Mouse (Mus musculus) liver, embryonic 14.5 days (tissue): Measurements from ENCODE around the gene Foxi1. TPM values are rescaled to one million over a fixed set of nuclear protein-coding genes. Genes with fewer than 3 reads are reported as not detected.

Experiments
- ATAC-seq: fragments of 200-750 bp; cut with Nextera tagmentation; 2 replicates; pipeline ENCODE4 v1.8.0; 2017; ENCODE audit warnings: moderate number of reproducible peaks, mild to moderate bottlenecking, moderate library complexity; ENCODE audit not compliant: insufficient read depth
- DNase-seq, 3 experiments: peaks; one replicate each; pipeline ENCODE4 v3.0.0-alpha.2; 2012 to 2013; ENCODE audit warnings: low read depth in 3 of 3, low spot score in 3 of 3
- H3K27ac ChIP-seq: fragments of 300-500 bp; sonication (generic); 2 replicates; pipeline ENCODE4 v1.5.1; 2014; ENCODE audit warnings: moderate library complexity, mild to moderate bottlenecking, control low read depth, inconsistent platforms
- H3K27me3 ChIP-seq: fragments of 300-500 bp; sonication (generic); 2 replicates; pipeline ENCODE4 v1.6.1; 2014; ENCODE audit warnings: mild to moderate bottlenecking, low read length, moderate library complexity; ENCODE audit not compliant: control insufficient read depth, insufficient read depth
- H3K36me3 ChIP-seq: fragments of 300-500 bp; sonication (generic); replicated peaks from 2 replicates; pipeline ENCODE4 v1.6.1; 2014; ENCODE audit warnings: low read depth; ENCODE audit not compliant: control insufficient read depth, insufficient read depth
- H3K4me1 ChIP-seq, 2 experiments: fragments of 200-500 bp in 1 of 2; fragments of 300-500 bp in 1 of 2; sonication (generic) in 1 of 2; replicated peaks; 2 replicates each; pipeline ENCODE4 v1.6.1; 2012 to 2014; ENCODE audit warnings: antibody characterized with exemption in 1 of 2, inconsistent platforms in 1 of 2, low read length in 1 of 2; ENCODE audit not compliant: control insufficient read depth in 2 of 2, insufficient read depth in 2 of 2
- H3K4me2 ChIP-seq: fragments of 300-500 bp; sonication (generic); 2 replicates; pipeline ENCODE4 v1.6.1; 2014; ENCODE audit warnings: low read depth, mild to moderate bottlenecking, control low read depth, moderate library complexity
- H3K4me3 ChIP-seq, 2 experiments: fragments of 200-500 bp in 1 of 2; fragments of 300-500 bp in 1 of 2; sonication (generic) in 1 of 2; 2 replicates each; pipeline ENCODE4 v1.5.1; 2012 to 2014; ENCODE audit warnings: low read depth in 2 of 2, low read length in 2 of 2, mild to moderate bottlenecking in 2 of 2, control low read depth in 1 of 2, inconsistent platforms in 1 of 2, moderate library complexity in 1 of 2; ENCODE audit not compliant: insufficient read depth in 1 of 2
- H3K9ac ChIP-seq: fragments of 300-500 bp; sonication (generic); replicated peaks from 2 replicates; pipeline ENCODE4 v1.6.1; 2014; ENCODE audit warnings: mild to moderate bottlenecking, control low read depth, moderate library complexity
- H3K9me3 ChIP-seq: fragments of 300-500 bp; sonication (generic); 2 replicates; pipeline ENCODE4 v1.6.1; 2016; ENCODE audit warnings: low read length, mixed read lengths; ENCODE audit not compliant: control insufficient read depth
- CTCF ChIP-seq: IDR thresholded peaks from 2 replicates; pipeline ENCODE4 v1.5.1; 2016; ENCODE audit warnings: antibody characterized with exemption, low read depth, control low read depth
- EP300 ChIP-seq: IDR thresholded peaks from 2 replicates; pipeline ENCODE4 v1.6.1; 2016; ENCODE audit warnings: antibody characterized with exemption, low read depth
- WGBS: fragments of 180-500 bp; shearing (Covaris S2); extraction: QIAGEN DNeasy Blood & Tissue Kit; methylation state at CpG from one replicate; pipeline ENCODE4 v1.1.7; 2014; ENCODE audit not compliant: insufficient replicate concordance; 5-methylcytosine and 5-hydroxymethylcytosine counted together
- polyA plus RNA-seq, 2 experiments: library from polyadenylated mRNA; depleted of rRNA in 1 of 2; stranded (reverse) in 1 of 2; unstranded in 1 of 2; fragments of >200 nt; fragmentation: Nextera tagmentation in 1 of 2; extraction: Ambion mirVana in 1 of 2; gene quantifications; 2 replicates each; pipeline versions ENCODE4 v1.2.1 to v1.2.3; 2012 to 2014

The Foxi1 gene
- polyA plus RNA-seq, 2 experiments, result not detected

DNA sequence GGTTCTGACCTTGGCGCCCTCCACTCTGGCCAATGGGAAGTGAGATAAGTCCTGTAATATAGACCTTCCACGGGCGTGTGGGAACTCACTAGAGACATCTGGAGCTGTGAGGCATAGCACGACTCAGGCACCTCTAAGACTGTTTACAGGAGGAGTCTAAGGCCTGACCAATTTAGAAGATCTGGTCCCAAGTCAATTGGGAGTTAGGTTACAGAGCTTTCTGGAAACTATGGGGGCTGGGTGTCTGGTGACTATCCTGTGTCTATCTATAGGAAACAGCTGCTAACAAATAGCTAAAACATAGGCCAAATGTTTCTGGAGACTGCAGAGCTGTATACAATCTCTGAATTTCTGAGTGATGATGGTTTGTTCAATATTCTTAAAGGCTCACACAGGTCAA lies 41.5 kb downstream of the Foxi1 start:
- no peak overlapping the region for H3K4me2 ChIP-seq
- H3K9ac ChIP-seq, result no peak overlapping the region
- no peak overlapping the region for H3K27ac ChIP-seq
- no peaks in the 10 kb centered on the region for H3K4me1 ChIP-seq
- DNase-seq (no peak), ATAC-seq (no peak)
- H3K9me3 ChIP-seq, result no peaks in the 10 kb centered on the region
- 43% methylated on average over 4 of the region's 4 CpGs for WGBS
- TF ChIP-seq EP300, result no peak
- H3K36me3 ChIP-seq, result no peaks in the 10 kb centered on the region
- H3K27me3 ChIP-seq, result no peaks in the 10 kb centered on the region
- no peak overlapping the region for H3K4me3 ChIP-seq

DNA sequence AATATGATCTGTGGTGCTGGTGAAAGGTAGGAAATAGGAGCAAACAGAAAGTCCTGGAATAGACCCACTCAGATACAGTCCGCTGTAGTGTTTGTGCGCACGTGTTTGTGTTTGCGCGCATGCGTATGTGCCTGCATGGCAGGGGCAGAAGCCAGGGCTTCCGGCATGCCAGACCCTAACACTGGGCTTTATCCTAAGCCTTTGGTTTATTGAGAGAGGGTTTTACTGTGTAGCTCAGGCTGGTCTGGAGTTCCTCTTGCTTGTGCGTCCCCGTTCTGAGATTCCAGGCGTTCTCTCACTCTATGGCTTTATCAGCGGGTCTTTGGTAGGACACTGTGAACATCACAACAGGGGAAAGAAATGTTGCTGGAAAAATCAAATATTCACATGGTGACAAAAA lies 42.6 kb downstream of the Foxi1 start:
- Histone ChIP-seq H3K9ac (no peak overlapping the region), H3K4me3 (no peak overlapping the region), H3K36me3 (no peaks in the 10 kb centered on the region), H3K4me1 (no peaks in the 10 kb centered on the region), H3K4me2 (no peak overlapping the region), H3K27me3 (no peaks in the 10 kb centered on the region), H3K27ac (no peak overlapping the region), H3K9me3 (no peaks in the 10 kb centered on the region)
- no peak for DNase-seq
- WGBS, result 86% methylated on average over 11 of the region's 11 CpGs
- no peak for ATAC-seq
- TF ChIP-seq CTCF, result no peak
- no peak for TF ChIP-seq EP300

GRCm38 (mm10) chr11:34158916-34159315 lies 49.0 kb downstream of the Foxi1 start:
- Histone ChIP-seq H3K27me3 (no peaks in the 10 kb centered on the region), H3K27ac (no peak overlapping the region), H3K4me2 (no peak overlapping the region), H3K36me3 (no peaks in the 10 kb centered on the region), H3K4me1 (no peaks in the 10 kb centered on the region), H3K9ac (no peak overlapping the region), H3K9me3 (no peaks in the 10 kb centered on the region), H3K4me3 (no peak overlapping the region)
- no peak for TF ChIP-seq EP300
- TF ChIP-seq CTCF, result no peak
- DNase-seq (no peak), ATAC-seq (no peak)
- WGBS, result 62% methylated on average over 9 of the region's 9 CpGs

DNA sequence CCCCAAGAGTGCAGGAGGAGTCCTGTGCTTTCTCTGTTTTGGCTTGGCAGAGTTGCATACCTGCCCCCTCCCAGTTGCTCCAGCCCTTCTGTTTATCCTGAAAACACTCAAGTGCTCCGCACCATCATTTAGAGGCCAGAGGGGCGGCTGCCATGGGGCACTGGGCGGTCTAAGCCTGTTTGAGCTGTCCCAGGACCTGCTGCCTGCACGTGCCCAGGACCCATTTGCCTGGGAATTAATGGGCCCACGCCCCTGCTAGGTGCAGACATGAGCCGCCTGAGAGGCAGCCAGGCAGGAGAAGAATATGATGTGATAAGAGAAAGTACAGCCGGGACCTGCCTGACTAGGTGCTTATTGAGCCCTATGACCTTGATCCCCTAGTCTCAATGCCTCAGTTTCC lies 52.7 kb downstream of the Foxi1 start:
- Histone ChIP-seq H3K4me1 (no peaks in the 10 kb centered on the region), H3K9ac (no peak overlapping the region)

More for the DNA sequence above, 52.7 kb downstream of the Foxi1 start:
- TF ChIP-seq EP300, result no peak
- no peak for TF ChIP-seq CTCF
- no peaks in the 10 kb centered on the region for H3K36me3 ChIP-seq
- no peak overlapping the region for H3K27ac ChIP-seq
- ATAC-seq (no peak), DNase-seq (no peak)
- no peak overlapping the region for H3K4me2 ChIP-seq
- H3K4me3 ChIP-seq, result no peak overlapping the region
- 56% methylated on average over 7 of the region's 7 CpGs for WGBS
- no peaks in the 10 kb centered on the region for H3K27me3 ChIP-seq
- H3K9me3 ChIP-seq, result no peaks in the 10 kb centered on the region

Other genes with a start within 250 kb of the Foxi1 start
- gene Kcnmb1, start 245.1 kb downstream of the Foxi1 start, polyA plus RNA-seq (2012; rRNA removed), result 0.03 TPM in 2 replicates
- gene Kcnmb1, start 245.1 kb downstream of the Foxi1 start, polyA plus RNA-seq (2014; fragmentation: Nextera tagmentation; extraction: Ambion mirVana), result 0.08 TPM in 1 of 2 replicates, not detected in the other
- 0.10 and 0.15 TPM in 2 replicates for gene Kcnip1, start 214.9 kb downstream of the Foxi1 start, polyA plus RNA-seq (2012; rRNA removed)
- gene Kcnip1, start 214.9 kb downstream of the Foxi1 start, polyA plus RNA-seq (2014; fragmentation: Nextera tagmentation; extraction: Ambion mirVana), result 0.14 and 0.25 TPM in 2 replicates
- gene Lcp2, start 161.2 kb downstream of the Foxi1 start, polyA plus RNA-seq (2012; rRNA removed), result 5.4 and 7.1 TPM in 2 replicates
- 6.8 and 7.1 TPM in 2 replicates for gene Lcp2, start 161.2 kb downstream of the Foxi1 start, polyA plus RNA-seq (2014; fragmentation: Nextera tagmentation; extraction: Ambion mirVana)
- gene 4930469K13Rik, start 109.5 kb downstream of the Foxi1 start, polyA plus RNA-seq (2012; rRNA removed), result not detected in 2 replicates
- not detected in 2 replicates for gene 4930469K13Rik, start 109.5 kb downstream of the Foxi1 start, polyA plus RNA-seq (2014; fragmentation: Nextera tagmentation; extraction: Ambion mirVana)
- gene Fam196b, start 106.7 kb upstream of the Foxi1 start, polyA plus RNA-seq (2012; rRNA removed), result 0.01 TPM in 1 of 2 replicates, not detected in the other
- 0.03 TPM in 1 of 2 replicates, not detected in the other for gene Fam196b, start 106.7 kb upstream of the Foxi1 start, polyA plus RNA-seq (2014; fragmentation: Nextera tagmentation; extraction: Ambion mirVana)